Mouse (Mus musculus): ENCODE data around the gene Prr13. TPM values are rescaled to one million over a fixed set of nuclear protein-coding genes. Genes with fewer than 3 reads are reported as not detected.
A peak's percentile ranks its signal among the peaks of the same experiment; 100 is the strongest.

Gene Prr13
- polyA plus RNA-seq, 1 experiment from 2014 or later, result 92.7 TPM

GRCm38 (mm10) chr15:102470183-102470604, 11.4 kb downstream of the Prr13 start, which contains the start of gene Pcbp2:
Pcbp2 (plus strand) TSS chr15:102470539.
- ATAC-seq (ENCODE audit: low FRiP score) (peak; percentile 98), DNase-seq (ENCODE audit: low spot score, missing footprints) (peak; percentile 98)
- Histone ChIP-seq H3K9ac (ENCODE audit: low read length) (peak within 1 kb of the TSS; percentile 94), H3K36me3 (ENCODE audit: control insufficient read depth, insufficient read depth, low read length) (peaks cover 10% of the 10 kb centered on the region), H3K9me3 (ENCODE audit: control insufficient read depth, low read length) (no peaks in the 10 kb centered on the region), H3K27me3 (ENCODE audit: control insufficient read depth, insufficient read depth, low read length) (no peaks in the 10 kb centered on the region), H3K4me1 (ENCODE audit: control insufficient read depth, insufficient read depth, low read length) (peaks cover 6% of the 10 kb centered on the region; the same call in 1 of the 2 replicates), H3K4me2 (peak within 1 kb of the TSS; percentile 63), H3K27ac (ENCODE audit: low read depth, low read length) (peak within 1 kb of the TSS; percentile 97), H3K4me3 (ENCODE audit: low read depth, low read length) (peak within 1 kb of the TSS; percentile 89)
- under 1% methylated on average over 29 of the region's 40 CpGs for WGBS

GRCm38 (mm10) chr15:102470605-102471294, 11.9 kb downstream of the Prr13 start:
- H3K27me3 ChIP-seq (ENCODE audit: control insufficient read depth, insufficient read depth, low read length), result no peaks in the 10 kb centered on the region
- H3K27ac ChIP-seq (ENCODE audit: low read depth, low read length), result peak overlapping the region; percentile 97
- H3K4me2 ChIP-seq, result peak overlapping the region; percentile 63
- WGBS, result under 1% methylated on average over 41 of the region's 67 CpGs
- H3K4me3 ChIP-seq (ENCODE audit: low read depth, low read length), result peak overlapping the region; percentile 89
- peak overlapping the region; percentile 94 for H3K9ac ChIP-seq (ENCODE audit: low read length)
- H3K9me3 ChIP-seq (ENCODE audit: control insufficient read depth, low read length), result no peaks in the 10 kb centered on the region
- peak; percentile 76 for ATAC-seq (ENCODE audit: low FRiP score)
- DNase-seq (ENCODE audit: low spot score, missing footprints), result peak; percentile 98
- H3K4me1 ChIP-seq (ENCODE audit: control insufficient read depth, insufficient read depth, low read length), result peaks cover 6% of the 10 kb centered on the region; the same call in 1 of the 2 replicates
- peaks cover 12% of the 10 kb centered on the region for H3K36me3 ChIP-seq (ENCODE audit: control insufficient read depth, insufficient read depth, low read length)

- DNase-seq (ENCODE audit: low spot score, missing footprints) (no peak), ATAC-seq (ENCODE audit: low FRiP score) (peak; percentile 4; the same call in 1 of the 2 replicates)
- peak overlapping the region; percentile 94 for H3K9ac ChIP-seq (ENCODE audit: low read length)
- H3K36me3 ChIP-seq (ENCODE audit: control insufficient read depth, insufficient read depth, low read length), result peaks cover 15% of the 10 kb centered on the region
- peak overlapping the region; percentile 97 for H3K27ac ChIP-seq (ENCODE audit: low read depth, low read length)
- peak overlapping the region; percentile 63 for H3K4me2 ChIP-seq
- under 1% methylated on average over 10 of the region's 10 CpGs for WGBS
- H3K27me3 ChIP-seq (ENCODE audit: control insufficient read depth, insufficient read depth, low read length), result no peaks in the 10 kb centered on the region
- no peaks in the 10 kb centered on the region for H3K9me3 ChIP-seq (ENCODE audit: control insufficient read depth, low read length)
- H3K4me3 ChIP-seq (ENCODE audit: low read depth, low read length), result peak overlapping the region; percentile 89
- peaks cover 6% of the 10 kb centered on the region; the same call in 1 of the 2 replicates for H3K4me1 ChIP-seq (ENCODE audit: control insufficient read depth, insufficient read depth, low read length)
Measured at GRCm38 (mm10) chr15:102471295-102471645, 12.4 kb downstream of the Prr13 start.

- DNase-seq (ENCODE audit: low spot score, missing footprints) (peak; percentile 72), ATAC-seq (ENCODE audit: low FRiP score) (no peak)
- Histone ChIP-seq H3K9ac (ENCODE audit: low read length) (no peak overlapping the region), H3K27me3 (ENCODE audit: control insufficient read depth, insufficient read depth, low read length) (no peaks in the 10 kb centered on the region), H3K4me1 (ENCODE audit: control insufficient read depth, insufficient read depth, low read length) (peaks cover 6% of the 10 kb centered on the region; the same call in 1 of the 2 replicates), H3K9me3 (ENCODE audit: control insufficient read depth, low read length) (no peaks in the 10 kb centered on the region), H3K4me3 (ENCODE audit: low read depth, low read length) (peak overlapping the region; percentile 89), H3K4me2 (peak overlapping the region; percentile 63), H3K36me3 (ENCODE audit: control insufficient read depth, insufficient read depth, low read length) (peaks cover 18% of the 10 kb centered on the region), H3K27ac (ENCODE audit: low read depth, low read length) (no peak overlapping the region)
Measured at GRCm38 (mm10) chr15:102471727-102472126, 12.9 kb downstream of the Prr13 start.

GRCm38 (mm10) chr15:102473246-102473645, 14.4 kb downstream of the Prr13 start:
- no peak for ATAC-seq (ENCODE audit: low FRiP score)
- Histone ChIP-seq H3K4me2 (no peak overlapping the region), H3K9ac (ENCODE audit: low read length) (no peak overlapping the region), H3K36me3 (ENCODE audit: control insufficient read depth, insufficient read depth, low read length) (peaks cover 18% of the 10 kb centered on the region), H3K4me1 (ENCODE audit: control insufficient read depth, insufficient read depth, low read length) (peaks cover 6% of the 10 kb centered on the region; the same call in 1 of the 2 replicates), H3K9me3 (ENCODE audit: control insufficient read depth, low read length) (no peaks in the 10 kb centered on the region), H3K27me3 (ENCODE audit: control insufficient read depth, insufficient read depth, low read length) (no peaks in the 10 kb centered on the region), H3K27ac (ENCODE audit: low read depth, low read length) (no peak overlapping the region), H3K4me3 (ENCODE audit: low read depth, low read length) (no peak overlapping the region)
- WGBS, result 80% methylated on average over 2 of the region's 2 CpGs
- peak; percentile 74 for DNase-seq (ENCODE audit: low spot score, missing footprints)

GRCm38 (mm10) chr15:102474520-102474919, 15.7 kb downstream of the Prr13 start:
- H3K27me3 ChIP-seq (ENCODE audit: control insufficient read depth, insufficient read depth, low read length), result no peaks in the 10 kb centered on the region
- 91% methylated on average over 2 of the region's 2 CpGs for WGBS
- H3K4me3 ChIP-seq (ENCODE audit: low read depth, low read length), result no peak overlapping the region
- no peak overlapping the region for H3K4me2 ChIP-seq
- H3K4me1 ChIP-seq (ENCODE audit: control insufficient read depth, insufficient read depth, low read length), result peaks cover 6% of the 10 kb centered on the region; the same call in 1 of the 2 replicates
- H3K9me3 ChIP-seq (ENCODE audit: control insufficient read depth, low read length), result no peaks in the 10 kb centered on the region
- ATAC-seq (ENCODE audit: low FRiP score) (no peak), DNase-seq (ENCODE audit: low spot score, missing footprints) (peak; percentile 79)
- no peak overlapping the region for H3K27ac ChIP-seq (ENCODE audit: low read depth, low read length)
- peaks cover 21% of the 10 kb centered on the region for H3K36me3 ChIP-seq (ENCODE audit: control insufficient read depth, insufficient read depth, low read length)
- H3K9ac ChIP-seq (ENCODE audit: low read length), result no peak overlapping the region

- H3K27ac ChIP-seq (ENCODE audit: low read depth, low read length), result no peak overlapping the region
- WGBS, result 94% methylated on average over 3 of the region's 3 CpGs
- H3K9me3 ChIP-seq (ENCODE audit: control insufficient read depth, low read length), result no peaks in the 10 kb centered on the region
Measured at GRCm38 (mm10) chr15:102483136-102483535, 24.3 kb downstream of the Prr13 start.

GRCm38 (mm10) chr15:102485853-102486252, 27.0 kb downstream of the Prr13 start:
- Histone ChIP-seq H3K4me2 (no peak overlapping the region), H3K36me3 (ENCODE audit: control insufficient read depth, insufficient read depth, low read length) (peaks cover 39% of the 10 kb centered on the region)

More at GRCm38 (mm10) chr15:102483136-102483535, 24.3 kb downstream of the Prr13 start:
- Histone ChIP-seq H3K4me3 (ENCODE audit: low read depth, low read length) (no peak overlapping the region), H3K27me3 (ENCODE audit: control insufficient read depth, insufficient read depth, low read length) (no peaks in the 10 kb centered on the region), H3K9ac (ENCODE audit: low read length) (no peak overlapping the region), H3K4me2 (no peak overlapping the region), H3K36me3 (ENCODE audit: control insufficient read depth, insufficient read depth, low read length) (peaks cover 36% of the 10 kb centered on the region), H3K4me1 (ENCODE audit: control insufficient read depth, insufficient read depth, low read length) (no peaks in the 10 kb centered on the region)
- no peak for DNase-seq (ENCODE audit: low spot score, missing footprints)
- no peak for ATAC-seq (ENCODE audit: low FRiP score)

GRCm38 (mm10) chr15:102487664-102488063, 28.8 kb downstream of the Prr13 start:
- Histone ChIP-seq H3K4me3 (ENCODE audit: low read depth, low read length) (no peak overlapping the region), H3K4me2 (no peak overlapping the region), H3K4me1 (ENCODE audit: control insufficient read depth, insufficient read depth, low read length) (no peaks in the 10 kb centered on the region), H3K27me3 (ENCODE audit: control insufficient read depth, insufficient read depth, low read length) (no peaks in the 10 kb centered on the region), H3K9ac (ENCODE audit: low read length) (no peak overlapping the region), H3K9me3 (ENCODE audit: control insufficient read depth, low read length) (no peaks in the 10 kb centered on the region), H3K27ac (ENCODE audit: low read depth, low read length) (no peak overlapping the region), H3K36me3 (ENCODE audit: control insufficient read depth, insufficient read depth, low read length) (peaks cover 41% of the 10 kb centered on the region)
- DNase-seq (ENCODE audit: low spot score, missing footprints), result no peak
- WGBS, result 84% methylated on average over 1 of the region's 1 CpGs
- no peak for ATAC-seq (ENCODE audit: low FRiP score)

More at GRCm38 (mm10) chr15:102485853-102486252, 27.0 kb downstream of the Prr13 start:
- Histone ChIP-seq H3K27me3 (ENCODE audit: control insufficient read depth, insufficient read depth, low read length) (no peaks in the 10 kb centered on the region), H3K9ac (ENCODE audit: low read length) (no peak overlapping the region), H3K4me3 (ENCODE audit: low read depth, low read length) (no peak overlapping the region), H3K9me3 (ENCODE audit: control insufficient read depth, low read length) (no peaks in the 10 kb centered on the region), H3K27ac (ENCODE audit: low read depth, low read length) (no peak overlapping the region), H3K4me1 (ENCODE audit: control insufficient read depth, insufficient read depth, low read length) (no peaks in the 10 kb centered on the region)
- DNase-seq (ENCODE audit: low spot score, missing footprints), result no peak
- WGBS, result 91% methylated on average over 12 of the region's 12 CpGs
- no peak for ATAC-seq (ENCODE audit: low FRiP score)
